Mouse (Mus musculus): ENCODE data around the gene Fam81a. TPM values are rescaled to one million over a fixed set of nuclear protein-coding genes. Genes with fewer than 3 reads are reported as not detected.

Gene Fam81a
- polyA plus RNA-seq, 1 experiment from 2014 or later = 5.1 TPM

DNA sequence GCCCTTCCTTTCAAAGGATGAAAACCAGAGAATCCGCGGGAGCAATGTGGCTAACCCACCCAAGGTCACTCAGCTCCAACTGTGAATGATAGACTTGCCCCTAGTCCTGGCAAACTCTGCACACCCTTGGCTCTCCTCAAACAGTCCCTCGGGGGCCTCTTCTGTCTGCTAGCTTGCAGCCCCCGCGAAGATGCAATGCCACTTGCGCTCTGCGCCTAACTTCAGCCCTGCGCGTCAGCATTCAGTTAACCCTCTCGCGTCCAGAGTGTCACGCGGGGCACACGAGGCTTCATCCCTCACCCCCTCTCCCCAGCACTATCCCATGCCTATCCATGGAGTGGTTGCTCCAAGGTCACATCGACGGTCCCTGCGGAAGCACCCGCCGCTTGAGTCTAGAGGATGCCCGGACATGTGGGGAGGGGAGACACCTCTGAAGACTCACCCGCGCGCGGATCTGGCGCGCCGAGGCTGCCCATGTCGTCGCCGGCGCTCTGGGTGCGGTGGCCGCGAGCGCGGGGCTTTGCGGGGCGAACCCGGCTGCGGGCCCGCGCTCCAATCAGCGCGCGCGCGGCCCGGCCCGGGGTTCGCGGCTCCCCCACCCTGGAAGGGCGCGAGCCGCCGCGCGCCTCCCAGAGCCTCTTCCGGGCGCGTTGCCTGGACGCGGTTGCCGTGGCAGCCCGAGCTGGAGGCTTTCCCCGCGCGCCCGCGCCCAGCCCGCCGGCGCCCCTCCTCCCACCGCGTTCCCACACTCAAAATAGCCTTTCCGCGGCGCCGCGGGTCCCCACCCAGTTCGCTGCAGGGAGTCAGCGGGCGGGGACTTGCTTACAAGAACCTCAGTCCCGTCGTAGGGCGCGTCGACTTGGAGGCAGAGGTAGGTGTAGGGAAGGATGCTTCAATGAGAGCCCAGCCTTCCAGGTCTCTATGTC lies 1.2 kb downstream of the Fam81a start:
- no peak overlapping the region for H3K27ac ChIP-seq
- peaks cover 17% of the 10 kb centered on the region for H3K4me1 ChIP-seq
- peak overlapping the region; percentile 70 for H3K4me3 ChIP-seq
- peak; percentile 94 for ATAC-seq
- H3K9ac ChIP-seq = peak overlapping the region; percentile 73
- peaks cover 12% of the 10 kb centered on the region for H3K27me3 ChIP-seq
- H3K36me3 ChIP-seq (ENCODE audit: poor library complexity, severe bottlenecking) = no peaks in the 10 kb centered on the region
- no peaks in the 10 kb centered on the region for H3K9me3 ChIP-seq (replicated peaks)
- WGBS = under 1% methylated on average over 75 of the region's 87 CpGs
- H3K4me2 ChIP-seq = peak overlapping the region; percentile 94

DNA sequence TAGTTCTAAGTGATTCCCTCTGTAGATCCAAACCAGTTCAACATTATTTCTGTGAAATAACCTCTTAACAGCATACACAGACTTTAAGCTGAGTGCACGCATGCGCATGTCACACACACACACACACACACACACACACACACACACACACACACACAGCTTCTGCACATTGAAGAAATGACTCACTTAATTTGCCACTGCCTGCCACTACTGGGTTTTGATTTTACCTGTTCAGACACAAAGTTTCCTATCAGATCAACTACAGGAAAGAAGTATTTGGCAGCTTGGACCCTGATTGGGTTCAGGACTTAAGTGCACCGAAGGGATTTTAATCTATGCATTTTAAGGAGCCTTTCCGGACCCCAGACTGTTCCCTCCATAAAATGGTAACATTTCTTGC lies 2.0 kb downstream of the Fam81a start:
- no peak overlapping the region for H3K27ac ChIP-seq
- peaks cover 12% of the 10 kb centered on the region for H3K27me3 ChIP-seq
- peaks cover 17% of the 10 kb centered on the region for H3K4me1 ChIP-seq
- H3K4me2 ChIP-seq = peak overlapping the region; percentile 94
- H3K4me3 ChIP-seq = peak overlapping the region; percentile 70; the same call in 1 of the 2 replicates
- 56% methylated on average over 4 of the region's 4 CpGs for WGBS
- ATAC-seq = no peak
- H3K9ac ChIP-seq = peak overlapping the region; percentile 73; the same call in 1 of the 2 replicates
- H3K9me3 ChIP-seq (replicated peaks) = no peaks in the 10 kb centered on the region
- H3K36me3 ChIP-seq (ENCODE audit: poor library complexity, severe bottlenecking) = no peaks in the 10 kb centered on the region

DNA sequence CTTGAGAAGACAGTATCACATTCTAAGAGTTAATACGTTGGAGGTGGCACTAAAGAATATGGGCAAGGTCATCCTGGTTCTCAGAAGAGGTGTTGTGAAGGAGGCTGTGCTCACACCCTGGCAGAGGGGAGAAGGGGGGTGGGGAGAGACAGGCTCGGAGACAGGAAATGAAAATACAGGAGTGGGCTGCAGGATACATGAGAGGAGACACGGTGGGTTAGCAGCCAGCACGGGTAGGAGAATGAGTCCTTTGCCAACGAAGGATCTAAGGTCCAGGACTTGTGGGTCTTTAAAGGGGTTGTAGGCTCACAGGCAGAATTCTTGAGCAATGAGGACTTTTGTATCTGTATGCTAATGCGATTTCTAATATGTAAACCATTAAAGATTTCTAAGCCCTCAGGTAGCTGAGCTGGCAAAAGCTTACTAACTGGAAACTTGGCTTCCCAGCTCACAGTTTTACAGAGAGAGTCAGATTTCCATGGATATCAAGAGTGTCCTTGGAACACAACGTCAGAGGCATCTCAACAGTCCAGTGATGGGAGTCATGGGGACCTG lies 3.0 kb downstream of the Fam81a start:
- no peaks in the 10 kb centered on the region for H3K36me3 ChIP-seq (ENCODE audit: poor library complexity, severe bottlenecking)
- ATAC-seq = no peak
- no peak overlapping the region for H3K9ac ChIP-seq
- peaks cover 12% of the 10 kb centered on the region for H3K27me3 ChIP-seq
- no peak overlapping the region for H3K4me3 ChIP-seq
- H3K9me3 ChIP-seq (replicated peaks) = no peaks in the 10 kb centered on the region
- no peak overlapping the region for H3K4me2 ChIP-seq
- H3K4me1 ChIP-seq = peaks cover 17% of the 10 kb centered on the region
- no peak overlapping the region for H3K27ac ChIP-seq
- WGBS = 59% methylated on average over 7 of the region's 7 CpGs

DNA sequence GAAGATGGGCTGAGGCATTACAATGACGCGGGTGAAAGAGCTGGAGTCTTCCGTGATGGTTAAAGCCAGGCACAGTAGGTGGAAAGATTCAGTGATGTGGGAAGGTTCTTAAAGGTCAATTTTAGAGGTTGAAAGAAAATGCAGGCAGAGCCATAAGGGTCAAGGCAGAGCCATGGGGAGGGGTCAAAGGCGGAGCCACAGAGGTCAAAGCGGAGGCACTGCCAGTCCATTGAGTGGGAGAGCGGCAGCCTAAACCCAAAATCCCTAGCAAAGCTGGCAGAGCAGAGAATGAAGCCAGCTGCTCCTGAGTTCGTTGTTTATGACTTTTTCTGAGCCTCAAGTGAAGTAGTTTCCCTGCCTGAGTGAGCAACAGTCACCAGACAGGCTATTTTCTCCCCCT lies 3.8 kb downstream of the Fam81a start:
- Histone ChIP-seq H3K4me1 (peaks cover 17% of the 10 kb centered on the region), H3K9me3 (replicated peaks) (no peaks in the 10 kb centered on the region), H3K4me3 (no peak overlapping the region), H3K4me2 (no peak overlapping the region), H3K27ac (no peak overlapping the region), H3K36me3 (ENCODE audit: poor library complexity, severe bottlenecking) (no peaks in the 10 kb centered on the region), H3K27me3 (peaks cover 12% of the 10 kb centered on the region), H3K9ac (no peak overlapping the region)
- WGBS = 48% methylated on average over 7 of the region's 7 CpGs
- ATAC-seq = no peak

DNA sequence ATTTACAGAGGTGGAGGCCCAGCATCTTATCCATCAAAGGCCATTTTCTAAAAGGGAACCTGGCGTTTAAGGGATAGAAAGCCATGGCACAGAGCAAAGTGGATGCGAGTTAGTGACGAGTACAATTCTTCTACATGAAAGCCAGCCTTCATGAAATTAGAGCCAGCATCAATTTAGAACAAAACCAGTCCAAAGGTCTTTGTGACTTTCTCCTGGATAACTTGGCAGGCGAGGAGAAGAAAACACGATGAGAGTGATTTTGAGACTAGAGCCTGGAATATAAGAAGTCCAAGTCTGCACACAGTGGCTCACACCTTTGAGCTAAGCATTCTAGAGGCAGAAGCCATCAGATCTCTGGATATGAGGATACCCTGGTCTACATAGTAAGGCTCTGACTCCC lies 4.4 kb downstream of the Fam81a start:
- ATAC-seq = no peak
- peaks cover 17% of the 10 kb centered on the region for H3K4me1 ChIP-seq
- H3K36me3 ChIP-seq (ENCODE audit: poor library complexity, severe bottlenecking) = no peaks in the 10 kb centered on the region
- no peak overlapping the region for H3K27ac ChIP-seq
- H3K4me2 ChIP-seq = no peak overlapping the region
- no peak overlapping the region for H3K4me3 ChIP-seq
- H3K9ac ChIP-seq = no peak overlapping the region
- H3K9me3 ChIP-seq (replicated peaks) = no peaks in the 10 kb centered on the region
- WGBS = 74% methylated on average over 5 of the region's 5 CpGs
- peaks cover 8% of the 10 kb centered on the region for H3K27me3 ChIP-seq

GRCm38 (mm10) chr9:70135186-70135585 lies 7.2 kb downstream of the Fam81a start:
- H3K27ac ChIP-seq = no peak overlapping the region
- H3K4me1 ChIP-seq = no peaks in the 10 kb centered on the region
- 88% methylated on average over 1 of the region's 1 CpGs for WGBS
- no peak overlapping the region for H3K4me3 ChIP-seq
- no peaks in the 10 kb centered on the region for H3K36me3 ChIP-seq (ENCODE audit: poor library complexity, severe bottlenecking)
- H3K27me3 ChIP-seq = no peaks in the 10 kb centered on the region; the same call in none of the 2 replicates
- no peak overlapping the region for H3K9ac ChIP-seq
- no peak overlapping the region for H3K4me2 ChIP-seq
- no peak for ATAC-seq
- H3K9me3 ChIP-seq (replicated peaks) = no peaks in the 10 kb centered on the region

DNA sequence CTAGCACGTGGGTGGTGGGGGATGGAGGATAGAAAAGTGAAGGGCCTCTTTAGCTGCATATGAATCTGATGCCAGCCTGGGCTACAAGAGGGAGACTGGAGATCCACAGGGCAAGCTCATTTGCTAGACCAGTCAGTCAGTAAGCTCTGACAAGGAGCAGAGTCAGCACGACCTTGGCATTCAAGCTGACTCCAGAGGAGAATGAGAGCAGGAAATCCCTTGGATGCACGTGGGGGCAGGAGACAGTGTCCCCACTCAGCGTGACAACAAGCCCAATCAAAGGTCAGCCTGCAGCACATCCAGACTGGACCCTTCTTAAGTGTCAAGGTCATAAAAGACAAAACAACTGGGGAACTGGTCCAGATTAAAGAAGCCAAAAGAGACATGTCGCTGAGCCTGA lies 7.6 kb downstream of the Fam81a start:
- H3K9ac ChIP-seq = no peak overlapping the region
- no peaks in the 10 kb centered on the region; the same call in 1 of the 2 replicates for H3K27me3 ChIP-seq
- H3K27ac ChIP-seq = no peak overlapping the region
- no peak overlapping the region for H3K4me2 ChIP-seq
- no peak for ATAC-seq
- H3K4me3 ChIP-seq = no peak overlapping the region
- 72% methylated on average over 5 of the region's 5 CpGs for WGBS
- no peaks in the 10 kb centered on the region for H3K4me1 ChIP-seq
- no peaks in the 10 kb centered on the region for H3K36me3 ChIP-seq (ENCODE audit: poor library complexity, severe bottlenecking)
- H3K9me3 ChIP-seq (replicated peaks) = no peaks in the 10 kb centered on the region

GRCm38 (mm10) chr9:70134215-70134614 lies 8.1 kb downstream of the Fam81a start:
- Histone ChIP-seq H3K4me1 (no peaks in the 10 kb centered on the region), H3K27me3 (no peaks in the 10 kb centered on the region), H3K4me3 (no peak overlapping the region), H3K36me3 (ENCODE audit: poor library complexity, severe bottlenecking) (no peaks in the 10 kb centered on the region), H3K4me2 (no peak overlapping the region), H3K27ac (no peak overlapping the region), H3K9me3 (replicated peaks) (no peaks in the 10 kb centered on the region), H3K9ac (no peak overlapping the region)
- ATAC-seq = no peak
- 87% methylated on average over 9 of the region's 9 CpGs for WGBS

DNA sequence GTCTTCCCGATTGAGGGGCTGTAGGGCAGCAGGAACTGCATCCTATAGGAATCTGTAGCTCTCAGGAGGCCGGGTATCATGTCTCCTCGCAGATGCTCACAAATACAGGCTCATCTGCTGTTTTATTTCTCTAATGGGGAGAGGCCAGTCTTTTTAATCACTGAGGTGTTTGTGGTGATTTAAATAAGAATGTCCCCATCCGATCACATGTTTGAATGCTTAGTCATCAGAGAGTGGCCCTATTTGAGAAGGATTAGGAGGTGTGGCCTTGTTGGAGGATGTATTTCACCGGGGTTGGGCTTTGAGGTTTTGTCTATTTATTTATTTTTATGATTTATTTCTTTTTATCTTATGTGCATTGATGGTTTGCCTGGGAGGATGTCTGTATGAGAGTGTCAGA lies 11.6 kb downstream of the Fam81a start:
- no peaks in the 10 kb centered on the region for H3K36me3 ChIP-seq (ENCODE audit: poor library complexity, severe bottlenecking)
- no peak overlapping the region for H3K4me3 ChIP-seq
- no peaks in the 10 kb centered on the region for H3K4me1 ChIP-seq
- H3K9ac ChIP-seq = no peak overlapping the region
- H3K27ac ChIP-seq = no peak overlapping the region
- ATAC-seq = no peak
- H3K4me2 ChIP-seq = no peak overlapping the region
- H3K27me3 ChIP-seq = no peaks in the 10 kb centered on the region
- WGBS = 90% methylated on average over 5 of the region's 5 CpGs
- H3K9me3 ChIP-seq (replicated peaks) = no peaks in the 10 kb centered on the region

DNA sequence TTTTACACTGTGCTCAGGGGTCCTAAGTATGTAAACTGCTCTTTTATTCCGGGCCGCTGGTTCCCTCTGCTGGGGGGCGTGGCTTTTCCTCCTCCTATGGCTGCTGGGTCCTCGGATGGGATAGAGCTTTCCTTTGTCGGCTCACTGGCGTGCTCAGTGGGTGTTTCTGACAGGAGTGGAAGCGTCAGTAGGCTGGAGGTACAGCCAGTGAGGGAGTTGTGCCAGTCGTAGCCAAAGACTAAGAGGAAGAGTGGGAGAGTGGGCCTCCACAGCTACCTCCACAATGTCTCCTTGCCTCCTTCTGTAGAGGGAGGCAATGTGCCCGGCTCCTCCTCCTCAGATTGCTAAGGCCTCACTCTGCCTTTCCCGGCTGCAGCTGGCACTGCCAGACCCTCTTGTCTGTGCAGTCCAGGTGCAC lies 30.5 kb downstream of the Fam81a start:
- Histone ChIP-seq H3K9me3 (replicated peaks) (no peaks in the 10 kb centered on the region), H3K9ac (peak overlapping the region; percentile 48), H3K4me3 (peak overlapping the region; percentile 23), H3K36me3 (ENCODE audit: poor library complexity, severe bottlenecking) (no peaks in the 10 kb centered on the region), H3K27ac (no peak overlapping the region), H3K27me3 (no peaks in the 10 kb centered on the region), H3K4me1 (peaks cover 19% of the 10 kb centered on the region), H3K4me2 (peak overlapping the region; percentile 55)
- 1% methylated on average over 10 of the region's 10 CpGs for WGBS
- ATAC-seq = peak; percentile 78

GRCm38 (mm10) chr9:70110871-70111270 lies 31.5 kb downstream of the Fam81a start:
- WGBS = 52% methylated on average over 7 of the region's 7 CpGs
- no peak overlapping the region for H3K9ac ChIP-seq
- no peak overlapping the region for H3K27ac ChIP-seq
- no peaks in the 10 kb centered on the region for H3K27me3 ChIP-seq
- no peak overlapping the region for H3K4me3 ChIP-seq
- no peaks in the 10 kb centered on the region for H3K36me3 ChIP-seq (ENCODE audit: poor library complexity, severe bottlenecking)
- peaks cover 19% of the 10 kb centered on the region for H3K4me1 ChIP-seq
- ATAC-seq = no peak
- no peaks in the 10 kb centered on the region for H3K9me3 ChIP-seq (replicated peaks)
- H3K4me2 ChIP-seq = no peak overlapping the region

DNA sequence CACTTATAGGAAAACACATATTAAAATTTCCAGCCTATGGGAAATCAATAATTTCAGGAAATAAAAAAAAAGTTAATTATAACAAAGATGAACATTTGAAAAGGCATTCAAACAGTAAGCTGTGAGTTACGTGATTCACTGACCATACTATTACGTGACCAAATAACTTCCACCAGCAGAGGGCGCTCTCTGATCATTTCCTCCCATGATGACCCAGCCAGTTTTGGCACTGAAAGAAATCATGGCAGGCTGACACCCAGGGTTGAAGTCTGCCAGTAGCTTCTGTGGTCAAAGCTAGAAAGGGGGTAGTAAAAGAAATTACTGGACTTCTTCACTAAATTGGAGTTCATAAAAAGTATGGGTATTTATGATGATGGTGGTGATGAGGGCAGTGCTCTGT lies 33.1 kb downstream of the Fam81a start:
- Histone ChIP-seq H3K4me1 (peaks cover 19% of the 10 kb centered on the region), H3K36me3 (ENCODE audit: poor library complexity, severe bottlenecking) (no peaks in the 10 kb centered on the region), H3K4me2 (no peak overlapping the region), H3K27ac (no peak overlapping the region), H3K9ac (no peak overlapping the region), H3K4me3 (no peak overlapping the region), H3K9me3 (replicated peaks) (no peaks in the 10 kb centered on the region), H3K27me3 (no peaks in the 10 kb centered on the region)
- no peak for ATAC-seq
- 4% methylated on average over 3 of the region's 3 CpGs for WGBS
